Mouse (Mus musculus): ENCODE measurements around the gene Gm29427. TPM values are rescaled to one million over a fixed set of nuclear protein-coding genes. Genes with fewer than 3 reads are reported as not detected.
"Not testable (repeated sequence)": the region's sequence is repeated elsewhere in the genome, so short reads cannot be mapped to it uniquely, and the experiment has no call there.

Gene Gm29427
- polyA plus RNA-seq, 1 experiment from 2014 or later, result not detected

- whole genome bisulfite sequencing (ENCODE audit: insufficient replicate concordance), result 75% methylated on average over 5 of the region's 5 CpGs
- not testable (repeated sequence) for H3K9ac ChIP-seq (ENCODE audit: low read depth, low read length); H3K27ac ChIP-seq (ENCODE audit: low read depth, low read length); H3K4me2 ChIP-seq; H3K36me3 ChIP-seq (ENCODE audit: control insufficient read depth, insufficient read depth, low read length); H3K9me3 ChIP-seq (replicated peaks; ENCODE audit: control insufficient read depth, low read length); ATAC-seq (replicated peaks; ENCODE audit: insufficient number of reproducible peaks, low FRiP score, low TSS enrichment); H3K27me3 ChIP-seq (ENCODE audit: control insufficient read depth, insufficient read depth, low read length); H3K4me3 ChIP-seq (ENCODE audit: low read depth, low read length); H3K4me1 ChIP-seq (ENCODE audit: control insufficient read depth, insufficient read depth, low read length)
These were observed 52.0 kb downstream of the Gm29427 start for GRCm38 (mm10) chr1:130663576-130663975.

DNA sequence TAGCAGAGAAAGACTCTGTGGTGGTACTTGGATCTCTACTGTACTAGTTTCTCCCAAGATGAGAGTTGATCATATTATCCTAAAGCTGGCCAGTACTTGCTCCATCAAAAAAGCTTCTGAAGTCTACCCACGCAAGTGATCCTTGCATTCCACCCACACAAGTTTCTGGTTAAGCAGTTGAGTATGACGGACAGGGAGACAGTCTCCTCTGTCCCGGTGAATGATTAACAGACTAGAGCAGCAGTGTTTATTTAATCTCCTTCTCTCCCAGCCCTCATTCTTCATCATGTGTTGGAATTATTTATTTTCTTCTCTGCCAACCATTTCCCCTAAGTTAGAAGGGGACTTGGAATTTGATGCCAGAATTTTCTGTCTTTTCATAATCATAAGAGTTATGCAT lies 54.1 kb downstream of the Gm29427 start, which contains the start of gene C4bp:
TSS of gene C4bp (minus strand) at position 179 of the 400 bp plus-strand sequence.
- Histone ChIP-seq H3K27ac (ENCODE audit: low read depth, low read length) (no peak within 1 kb of the TSS), H3K27me3 (ENCODE audit: control insufficient read depth, insufficient read depth, low read length) (no peaks in the 10 kb centered on the region), H3K4me3 (ENCODE audit: low read depth, low read length) (no peak within 1 kb of the TSS), H3K4me2 (no peak within 1 kb of the TSS), H3K9me3 (replicated peaks; ENCODE audit: control insufficient read depth, low read length) (no peaks in the 10 kb centered on the region), H3K36me3 (ENCODE audit: control insufficient read depth, insufficient read depth, low read length) (no peaks in the 10 kb centered on the region), H3K4me1 (ENCODE audit: control insufficient read depth, insufficient read depth, low read length) (no peaks in the 10 kb centered on the region), H3K9ac (ENCODE audit: low read depth, low read length) (no peak within 1 kb of the TSS)
- ATAC-seq (replicated peaks; ENCODE audit: insufficient number of reproducible peaks, low FRiP score, low TSS enrichment), result no peak
- 75% methylated on average over 3 of the region's 3 CpGs for WGBS (ENCODE audit: insufficient replicate concordance)

- 26% methylated on average over 5 of the region's 5 CpGs for WGBS (ENCODE audit: insufficient replicate concordance)
- not testable (repeated sequence) for H3K4me3 ChIP-seq (ENCODE audit: low read depth, low read length); H3K9me3 ChIP-seq (replicated peaks; ENCODE audit: control insufficient read depth, low read length); H3K36me3 ChIP-seq (ENCODE audit: control insufficient read depth, insufficient read depth, low read length); H3K9ac ChIP-seq (ENCODE audit: low read depth, low read length); H3K4me1 ChIP-seq (ENCODE audit: control insufficient read depth, insufficient read depth, low read length); H3K4me2 ChIP-seq; H3K27me3 ChIP-seq (ENCODE audit: control insufficient read depth, insufficient read depth, low read length); ATAC-seq (replicated peaks; ENCODE audit: insufficient number of reproducible peaks, low FRiP score, low TSS enrichment); H3K27ac ChIP-seq (ENCODE audit: low read depth, low read length)
These were observed 56.0 kb downstream of the Gm29427 start for GRCm38 (mm10) chr1:130659641-130660040.

DNA sequence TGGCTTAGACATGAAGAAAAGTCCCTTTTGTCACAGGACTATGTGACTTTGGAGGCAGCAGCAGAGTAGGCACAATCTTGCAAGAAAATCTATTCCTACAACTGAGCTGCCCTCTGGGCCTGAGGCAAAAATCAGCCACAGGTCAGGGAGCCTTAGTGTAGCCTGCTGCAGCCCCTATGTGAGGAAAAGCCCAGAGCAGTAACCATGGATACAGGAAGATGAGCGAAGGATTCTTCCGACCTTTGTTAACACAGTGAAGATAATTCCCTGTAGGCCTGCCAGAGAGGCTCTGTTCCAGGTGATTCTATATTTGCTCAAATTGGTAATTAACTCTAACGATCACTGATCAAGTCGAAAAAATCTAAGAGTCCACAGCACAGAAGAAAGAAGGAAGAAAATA lies 71.5 kb downstream of the Gm29427 start:
- no peak overlapping the region for H3K4me2 ChIP-seq
- H3K9me3 ChIP-seq (replicated peaks; ENCODE audit: control insufficient read depth, low read length), result no peaks in the 10 kb centered on the region
- H3K4me3 ChIP-seq (ENCODE audit: low read depth, low read length), result no peak overlapping the region
- H3K4me1 ChIP-seq (ENCODE audit: control insufficient read depth, insufficient read depth, low read length), result no peaks in the 10 kb centered on the region
- ATAC-seq (replicated peaks; ENCODE audit: insufficient number of reproducible peaks, low FRiP score, low TSS enrichment), result no peak
- no peaks in the 10 kb centered on the region for H3K36me3 ChIP-seq (ENCODE audit: control insufficient read depth, insufficient read depth, low read length)
- no peaks in the 10 kb centered on the region for H3K27me3 ChIP-seq (ENCODE audit: control insufficient read depth, insufficient read depth, low read length)
- WGBS (ENCODE audit: insufficient replicate concordance), result 69% methylated on average over 4 of the region's 4 CpGs
- no peak overlapping the region for H3K9ac ChIP-seq (ENCODE audit: low read depth, low read length)
- no peak overlapping the region for H3K27ac ChIP-seq (ENCODE audit: low read depth, low read length)

GRCm38 (mm10) chr1:130640967-130641366 lies 74.6 kb downstream of the Gm29427 start:
- H3K9ac ChIP-seq (ENCODE audit: low read depth, low read length), result no peak overlapping the region
- H3K4me1 ChIP-seq (ENCODE audit: control insufficient read depth, insufficient read depth, low read length), result no peaks in the 10 kb centered on the region
- H3K4me2 ChIP-seq, result no peak overlapping the region
- no peak overlapping the region for H3K4me3 ChIP-seq (ENCODE audit: low read depth, low read length)
- H3K27me3 ChIP-seq (ENCODE audit: control insufficient read depth, insufficient read depth, low read length), result no peaks in the 10 kb centered on the region
- H3K9me3 ChIP-seq (replicated peaks; ENCODE audit: control insufficient read depth, low read length), result no peaks in the 10 kb centered on the region
- no peak for ATAC-seq (replicated peaks; ENCODE audit: insufficient number of reproducible peaks, low FRiP score, low TSS enrichment)
- H3K36me3 ChIP-seq (ENCODE audit: control insufficient read depth, insufficient read depth, low read length), result no peaks in the 10 kb centered on the region
- H3K27ac ChIP-seq (ENCODE audit: low read depth, low read length), result no peak overlapping the region

DNA sequence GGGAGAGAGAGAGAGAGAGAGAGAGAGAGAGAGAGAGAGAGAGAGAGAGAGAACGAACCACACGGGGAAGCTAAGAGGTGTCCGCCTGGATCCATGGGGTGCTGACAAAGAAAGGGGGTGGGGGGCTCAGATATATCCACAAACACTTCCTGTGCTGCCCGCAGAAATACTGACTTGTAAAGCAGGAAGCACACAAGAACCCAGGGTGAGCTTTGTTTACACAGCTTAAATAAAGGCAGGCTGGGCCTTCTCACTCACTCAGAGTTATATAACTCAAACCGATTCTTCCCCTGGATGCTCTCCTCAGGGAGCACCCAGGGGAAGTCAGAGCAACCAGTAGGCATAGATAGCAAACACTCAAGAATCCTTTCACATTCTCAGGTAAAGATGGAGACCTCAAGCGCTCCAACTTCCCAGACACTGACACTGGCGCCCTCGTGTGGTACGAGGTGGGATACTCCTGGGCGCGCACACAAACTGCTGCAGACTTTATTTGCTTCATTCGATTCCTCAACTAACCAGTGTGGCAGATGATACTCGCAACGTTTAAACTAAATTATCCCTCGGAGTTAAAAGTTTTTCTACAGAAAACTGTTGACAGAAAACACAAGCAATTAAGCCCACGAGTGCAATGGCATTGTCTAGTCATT lies 81.7 kb downstream of the Gm29427 start:
- Histone ChIP-seq H3K4me1 (ENCODE audit: control insufficient read depth, insufficient read depth, low read length) (no peaks in the 10 kb centered on the region), H3K27me3 (ENCODE audit: control insufficient read depth, insufficient read depth, low read length) (no peaks in the 10 kb centered on the region), H3K4me2 (peak overlapping the region; percentile 29; the same call in 1 of the 2 replicates), H3K36me3 (ENCODE audit: control insufficient read depth, insufficient read depth, low read length) (no peaks in the 10 kb centered on the region), H3K9me3 (replicated peaks; ENCODE audit: control insufficient read depth, low read length) (no peaks in the 10 kb centered on the region), H3K27ac (ENCODE audit: low read depth, low read length) (no peak overlapping the region), H3K4me3 (ENCODE audit: low read depth, low read length) (no peak overlapping the region), H3K9ac (ENCODE audit: low read depth, low read length) (no peak overlapping the region)
- ATAC-seq (replicated peaks; ENCODE audit: insufficient number of reproducible peaks, low FRiP score, low TSS enrichment), result no peak
- 22% methylated on average over 16 of the region's 16 CpGs for WGBS (ENCODE audit: insufficient replicate concordance)

- no peaks in the 10 kb centered on the region for H3K9me3 ChIP-seq (replicated peaks; ENCODE audit: control insufficient read depth, low read length)
- H3K4me3 ChIP-seq (ENCODE audit: low read depth, low read length), result no peak overlapping the region
- H3K4me2 ChIP-seq, result no peak overlapping the region
- no peaks in the 10 kb centered on the region for H3K36me3 ChIP-seq (ENCODE audit: control insufficient read depth, insufficient read depth, low read length)
- H3K27ac ChIP-seq (ENCODE audit: low read depth, low read length), result no peak overlapping the region
- H3K4me1 ChIP-seq (ENCODE audit: control insufficient read depth, insufficient read depth, low read length), result no peaks in the 10 kb centered on the region
- no peaks in the 10 kb centered on the region for H3K27me3 ChIP-seq (ENCODE audit: control insufficient read depth, insufficient read depth, low read length)
- no peak overlapping the region for H3K9ac ChIP-seq (ENCODE audit: low read depth, low read length)
- ATAC-seq (replicated peaks; ENCODE audit: insufficient number of reproducible peaks, low FRiP score, low TSS enrichment), result no peak
- WGBS (ENCODE audit: insufficient replicate concordance), result 76% methylated on average over 8 of the region's 8 CpGs
These were observed 82.3 kb downstream of the Gm29427 start for GRCm38 (mm10) chr1:130633316-130633715.

GRCm38 (mm10) chr1:130629521-130629920 lies 86.1 kb downstream of the Gm29427 start, which contains the start of gene Zp3r:
Zp3r (minus strand) TSS chr1:130629621.
- no peak within 1 kb of the TSS for H3K9ac ChIP-seq (ENCODE audit: low read depth, low read length)
- no peak within 1 kb of the TSS for H3K27ac ChIP-seq (ENCODE audit: low read depth, low read length)
- H3K4me1 ChIP-seq (ENCODE audit: control insufficient read depth, insufficient read depth, low read length), result no peaks in the 10 kb centered on the region
- no peak within 1 kb of the TSS for H3K4me2 ChIP-seq
- 79% methylated on average over 2 of the region's 2 CpGs for WGBS (ENCODE audit: insufficient replicate concordance)
- H3K4me3 ChIP-seq (ENCODE audit: low read depth, low read length), result no peak within 1 kb of the TSS
- H3K36me3 ChIP-seq (ENCODE audit: control insufficient read depth, insufficient read depth, low read length), result no peaks in the 10 kb centered on the region
- no peak for ATAC-seq (replicated peaks; ENCODE audit: insufficient number of reproducible peaks, low FRiP score, low TSS enrichment)
- H3K27me3 ChIP-seq (ENCODE audit: control insufficient read depth, insufficient read depth, low read length), result no peaks in the 10 kb centered on the region
- H3K9me3 ChIP-seq (replicated peaks; ENCODE audit: control insufficient read depth, low read length), result no peaks in the 10 kb centered on the region

Measured in heart, embryonic 11.5 days (tissue).